In the genomic region with DNA sequence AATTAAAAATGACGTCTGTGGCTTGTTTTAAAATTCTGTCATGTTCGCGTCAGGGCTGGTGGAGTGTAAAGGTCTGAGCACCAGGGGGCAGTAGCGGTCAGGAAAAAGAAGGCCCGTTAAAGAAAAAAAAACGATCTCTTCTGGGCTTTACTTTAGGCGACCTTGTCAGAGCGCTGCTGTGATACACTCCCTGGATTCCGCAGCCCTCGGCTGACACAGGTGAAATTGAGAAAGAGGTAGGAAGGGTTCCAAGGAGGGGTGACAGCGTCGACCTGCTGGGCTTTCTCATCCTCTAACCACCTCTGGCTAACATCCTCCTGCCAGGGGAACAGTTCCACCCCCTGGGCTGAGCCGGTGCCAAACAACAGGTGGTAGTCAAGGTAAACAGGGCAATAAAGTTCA, we compare ENCODE assay signal across 7 mouse cellular contexts. TPM values are rescaled to one million over a fixed set of nuclear protein-coding genes. Genes with fewer than 3 reads are reported as not detected.
DNase-seq lines count a peak whose midpoint lies in the region; ATAC-seq and TF ChIP-seq lines count a peak whose summit lies in the region.

No protein-coding gene starts in this region.

- no peak overlapping the region for H3K27ac ChIP-seq in embryonic facial prominence, embryonic 12.5 days
- H3K27ac ChIP-seq in heart, embryonic 14.5 days (replicated peaks in 1 of 2; ENCODE audit: control insufficient read depth in 1 of 2, insufficient read depth in 1 of 2, low read depth in 2 of 2, low read length in 2 of 2) = no peak overlapping the region
- H3K27ac ChIP-seq in kidney, postnatal 0 days = no peak overlapping the region

- no peak overlapping the region for H3K4me3 ChIP-seq in E14TG2a.4 (replicated peaks; ENCODE audit: low read length)
- no peak overlapping the region for H3K4me3 ChIP-seq in embryonic facial prominence, embryonic 12.5 days
- peak overlapping the region in 1 of 2 experiments; percentile 18; a peak in 1 of 4 replicates for H3K4me3 ChIP-seq in heart, embryonic 14.5 days (ENCODE audit: control insufficient read depth in 1 of 2, insufficient read depth in 1 of 2, low read depth in 1 of 2, low read length in 2 of 2)
- no peak overlapping the region for H3K4me3 ChIP-seq in kidney, postnatal 0 days (replicated peaks; ENCODE audit: low read depth, low read length)

- H3K27me3 ChIP-seq in E14TG2a.4 (ENCODE audit: insufficient read depth, low read length) = no peaks in the 10 kb centered on the region
- H3K27me3 ChIP-seq in embryonic facial prominence, embryonic 12.5 days = no peaks in the 10 kb centered on the region
- no peaks in the 10 kb centered on the region for H3K27me3 ChIP-seq in heart, embryonic 14.5 days (ENCODE audit: control insufficient read depth, insufficient read depth, low read length)
- no peaks in the 10 kb centered on the region for H3K27me3 ChIP-seq in kidney, postnatal 0 days (ENCODE audit: insufficient read depth, low read length)

- TF ChIP-seq CTCF in E14TG2a.4 (conservative IDR thresholded peaks at IDR 0.05; ENCODE audit: low read length) = peak; percentile 77
- TF ChIP-seq CTCF in kidney, postnatal 0 days (IDR thresholded peaks at IDR 0.05; ENCODE audit: low read depth) = peak; percentile 86

- H3K4me2 ChIP-seq in embryonic facial prominence, embryonic 12.5 days (replicated peaks) = peak overlapping the region; percentile 34
- peak overlapping the region; percentile 64 for H3K4me2 ChIP-seq in heart, embryonic 14.5 days (ENCODE audit: low read length)
- H3K4me2 ChIP-seq in kidney, postnatal 0 days (ENCODE audit: low read length) = peak overlapping the region; percentile 43

- H3K9ac ChIP-seq in embryonic facial prominence, embryonic 12.5 days = no peak overlapping the region
- 0 out of 2 replicates have a peak overlapping the region, but pooled peaks have one; percentile 48 for H3K9ac ChIP-seq in heart, embryonic 14.5 days (ENCODE audit: low read length)
- no peak overlapping the region for H3K9ac ChIP-seq in kidney, postnatal 0 days (ENCODE audit: low read depth, low read length)

- WGBS in embryonic facial prominence, embryonic 12.5 days = 6% methylated on average over 13 of the region's 13 CpGs
- 6% methylated on average over 13 of the region's 13 CpGs for WGBS in heart, embryonic 14.5 days
- 3% methylated on average over 13 of the region's 13 CpGs for WGBS in kidney, postnatal 0 days

- peak; percentile 78 for DNase-seq in R1 (ENCODE audit: low read depth, low spot score)
- peak; percentile 90 for DNase-seq in kidney, postnatal 0 days (ENCODE audit: low spot score)
- peak; percentile 81 for DNase-seq in lung, postnatal 36 days
- peak; percentile 53 for DNase-seq in retina, postnatal 7 days (ENCODE audit: low read depth, low spot score)

- H3K4me1 ChIP-seq in E14TG2a.4 (replicated peaks; ENCODE audit: low read depth, low read length) = peaks cover 37% of the 10 kb centered on the region
- H3K4me1 ChIP-seq in embryonic facial prominence, embryonic 12.5 days = no peaks in the 10 kb centered on the region
- peaks cover 2 to 6% of the 10 kb centered on the region in 2 experiments; a peak in 2 of 4 replicates for H3K4me1 ChIP-seq in heart, embryonic 14.5 days (ENCODE audit: control insufficient read depth in 2 of 2, insufficient read depth in 2 of 2, low read length in 2 of 2)
- no peaks in the 10 kb centered on the region for H3K4me1 ChIP-seq in kidney, postnatal 0 days (replicated peaks; ENCODE audit: insufficient read depth, low read length)

- ATAC-seq in embryonic facial prominence, embryonic 12.5 days (ENCODE audit: insufficient number of reproducible peaks, insufficient read depth, low FRiP score, low TSS enrichment) = no peak
- ATAC-seq in heart, embryonic 14.5 days (ENCODE audit: insufficient number of reproducible peaks, insufficient read depth, low FRiP score, low read depth) = no peak
- peak; percentile 20; the same call in 1 of the 2 replicates for ATAC-seq in kidney, postnatal 0 days (replicated peaks; ENCODE audit: low FRiP score, low read depth)

- peaks cover 9% of the 10 kb centered on the region for H3K9me3 ChIP-seq in E14TG2a.4 (ENCODE audit: low read length)
- no peaks in the 10 kb centered on the region for H3K9me3 ChIP-seq in embryonic facial prominence, embryonic 12.5 days
- H3K9me3 ChIP-seq in heart, embryonic 14.5 days (ENCODE audit: control insufficient read depth, low read length) = no peaks in the 10 kb centered on the region
- no peaks in the 10 kb centered on the region for H3K9me3 ChIP-seq in kidney, postnatal 0 days (replicated peaks; ENCODE audit: low read length)

- H3K36me3 ChIP-seq in E14TG2a.4 (ENCODE audit: insufficient read depth, low read length) = no peaks in the 10 kb centered on the region
- H3K36me3 ChIP-seq in embryonic facial prominence, embryonic 12.5 days = no peaks in the 10 kb centered on the region
- H3K36me3 ChIP-seq in heart, embryonic 14.5 days (ENCODE audit: control insufficient read depth, insufficient read depth, low read length) = no peaks in the 10 kb centered on the region
- no peaks in the 10 kb centered on the region for H3K36me3 ChIP-seq in kidney, postnatal 0 days (ENCODE audit: insufficient read depth, low read length)

RNA-seq across cellular contexts. Expression of a gene that starts 20.9 kb away (rescaled TPM):
- polyA plus RNA-seq in embryonic facial prominence, embryonic 12.5 days (2016; fragmentation: Nextera tagmentation; extraction: Ambion mirVana) = 397 and 405 TPM in 2 replicates
- 438 and 448 TPM in 2 replicates for polyA plus RNA-seq in heart, embryonic 14.5 days (2014; fragmentation: Nextera tagmentation; extraction: Ambion mirVana)
- 236 and 272 TPM in 2 replicates for polyA plus RNA-seq in kidney, postnatal 0 days (2015; fragmentation: Nextera tagmentation; extraction: Ambion mirVana)
